Mouse (Mus musculus) large intestine, adult 2 months (tissue): Measurements from ENCODE around the gene Nsun7. TPM values are rescaled to one million over a fixed set of nuclear protein-coding genes. Genes with fewer than 3 reads are reported as not detected.

ENCODE experiments used
- DNase-seq: peaks from one replicate; pipeline ENCODE4 v3.0.0-alpha.2; 2012; ENCODE audit warnings: low read depth, low spot score
- WGBS: fragments of 180-500 bp; shearing (Covaris S2); methylation state at CpG from one replicate; pipeline ENCODE4 v1.1.7; 2018; 5-methylcytosine and 5-hydroxymethylcytosine counted together
- polyA plus RNA-seq: library from polyadenylated mRNA; depleted of rRNA; stranded (reverse); fragments of >200 nt; gene quantifications from 2 replicates; pipeline ENCODE4 v1.2.3, GENCODE M21; 2012; rRNA removed

Gene Nsun7
- polyA plus RNA-seq, 1 experiment: not detected

- 82% methylated on average over 19 of the region's 19 CpGs for WGBS
- DNase-seq: no peak
These were observed 68.4 kb downstream of the Nsun7 start for GRCm38 (mm10) chr5:66327949-66328726.

GRCm38 (mm10) chr5:66328766-66329165 lies 69.1 kb downstream of the Nsun7 start:
- DNase-seq: no peak
- WGBS: 75% methylated on average over 7 of the region's 7 CpGs

DNA sequence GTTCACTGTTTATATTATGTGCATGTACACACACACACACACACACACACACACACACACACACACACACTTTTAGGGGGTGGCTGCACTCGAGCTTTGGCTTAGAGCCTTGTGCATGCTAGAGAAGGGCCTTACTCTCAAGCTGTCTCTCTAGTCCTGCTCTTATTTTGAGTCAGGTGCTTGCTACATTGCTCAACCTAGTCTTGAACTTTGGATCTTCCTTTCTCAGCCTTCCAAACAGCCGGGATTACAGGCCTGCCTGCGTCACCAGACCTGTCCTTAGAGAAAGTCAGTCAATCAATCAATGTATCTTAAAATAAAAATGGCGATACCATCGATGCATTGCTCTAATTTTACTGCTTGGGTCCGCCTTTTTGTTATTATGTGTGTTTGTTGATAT lies 71.1 kb downstream of the Nsun7 start:
- DNase-seq: no peak
- 81% methylated on average over 6 of the region's 6 CpGs for WGBS

- 13% methylated on average over 38 of the region's 38 CpGs for WGBS
- DNase-seq: no peak
These were observed 77.6 kb downstream of the Nsun7 start for GRCm38 (mm10) chr5:66337025-66337968.

- DNase-seq: no peak
- WGBS: 41% methylated on average over 6 of the region's 6 CpGs
These were observed 78.3 kb downstream of the Nsun7 start for GRCm38 (mm10) chr5:66337969-66338345.

GRCm38 (mm10) chr5:66338583-66338982 lies 78.9 kb downstream of the Nsun7 start:
- DNase-seq: no peak
- WGBS: 63% methylated on average over 7 of the region's 7 CpGs

DNA sequence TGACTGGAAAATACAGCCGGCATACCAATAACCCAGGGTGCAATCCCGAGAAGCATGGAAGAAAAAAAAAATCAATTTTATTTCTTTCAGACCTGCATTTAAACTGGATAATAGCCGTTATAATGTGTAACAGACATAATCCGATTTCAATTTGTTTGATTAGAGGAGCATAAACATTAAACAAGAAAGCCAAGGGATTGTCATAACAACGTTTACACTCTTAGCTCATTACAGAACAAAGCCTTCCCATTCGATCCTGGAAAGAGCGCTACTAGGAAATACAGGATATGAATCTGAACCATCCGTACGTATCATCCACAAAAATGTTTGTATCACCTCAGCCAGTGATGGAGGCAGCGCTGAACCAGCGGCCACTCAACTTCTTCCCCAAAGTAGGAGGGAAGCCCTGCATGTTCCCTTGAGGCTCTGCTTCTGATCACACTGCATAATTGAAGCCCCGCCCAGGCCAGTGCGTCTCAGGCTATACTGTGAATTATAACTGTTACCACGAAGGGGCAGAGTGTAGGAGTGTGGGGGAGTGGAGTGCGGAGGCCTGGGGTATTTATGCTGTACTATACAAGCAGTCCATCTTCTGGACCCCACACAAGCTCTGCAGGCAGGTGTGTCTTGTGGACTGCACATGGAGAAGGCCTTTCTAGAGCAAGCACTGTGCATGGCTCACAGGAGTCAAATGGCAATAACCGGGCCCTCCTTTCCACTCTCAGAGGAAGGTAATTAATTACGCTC lies 80.8 kb downstream of the Nsun7 start:
- 68% methylated on average over 17 of the region's 17 CpGs for WGBS
- DNase-seq: no peak

DNA sequence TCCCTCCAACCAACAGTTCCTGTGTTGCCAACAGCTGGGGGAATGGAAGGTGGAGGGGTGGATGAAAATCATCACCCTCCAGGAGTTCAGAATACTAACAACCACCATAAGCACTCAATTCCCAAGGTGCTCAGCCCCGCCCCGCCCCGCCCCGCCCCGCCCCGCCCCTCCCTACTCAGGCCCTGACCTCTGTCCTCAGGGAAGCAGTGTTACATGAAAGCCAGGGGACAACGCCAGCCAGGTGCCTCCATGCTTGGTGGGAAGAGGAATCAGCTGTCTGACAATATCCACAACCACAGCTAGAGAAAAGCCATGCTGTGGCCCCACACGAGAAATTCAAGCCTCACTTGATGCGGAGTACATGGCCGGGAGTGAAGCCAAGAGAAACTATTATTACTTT lies 82.2 kb downstream of the Nsun7 start:
- DNase-seq: no peak
- WGBS: 36% methylated on average over 10 of the region's 10 CpGs

- 78% methylated on average over 9 of the region's 9 CpGs for WGBS
- DNase-seq: no peak
These were observed 82.6 kb downstream of the Nsun7 start for GRCm38 (mm10) chr5:66342285-66342684.

GRCm38 (mm10) chr5:66344182-66344581 lies 84.5 kb downstream of the Nsun7 start:
- no peak for DNase-seq
- 63% methylated on average over 2 of the region's 2 CpGs for WGBS

DNA sequence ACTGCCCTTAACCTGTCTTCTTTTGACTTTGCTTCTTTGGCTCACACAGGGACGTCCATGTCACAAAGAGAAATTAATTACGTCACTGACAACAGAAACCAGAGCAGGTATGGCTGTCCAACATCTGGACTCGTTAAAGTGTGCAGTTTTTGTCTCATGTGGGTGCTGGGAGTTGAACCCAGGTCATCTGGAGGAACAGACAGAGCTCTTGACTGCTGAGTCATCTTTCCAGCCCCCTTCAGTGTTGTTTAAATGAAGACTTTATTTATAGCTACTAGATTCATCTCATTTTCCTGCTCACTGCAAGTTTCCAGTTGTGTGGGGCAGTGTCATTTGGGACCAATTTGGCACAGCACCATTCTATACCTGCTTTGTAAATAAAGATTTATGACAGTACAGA lies 85.4 kb downstream of the Nsun7 start:
- no peak for DNase-seq
- 45% methylated on average over 3 of the region's 3 CpGs for WGBS

DNA sequence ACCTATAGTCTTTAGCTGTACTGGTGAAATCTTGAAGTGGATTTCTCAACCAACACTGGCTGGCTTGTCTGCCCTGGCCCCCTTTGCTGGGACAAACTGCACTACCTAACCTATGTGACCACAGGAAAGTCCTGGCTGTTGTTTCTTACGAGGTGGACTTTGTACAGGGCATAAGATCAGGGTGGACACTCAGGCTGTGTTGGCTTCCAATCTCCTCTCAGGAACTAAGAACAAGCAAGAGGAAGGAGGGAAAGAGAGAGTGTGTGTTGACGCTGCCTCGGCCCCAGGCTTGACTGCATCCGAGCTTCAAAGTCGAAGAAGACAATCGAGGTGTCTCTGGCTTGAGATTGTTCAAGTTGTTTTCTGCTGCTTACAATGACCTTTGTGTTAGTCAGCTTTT lies 87.1 kb downstream of the Nsun7 start:
- no peak for DNase-seq
- WGBS: 85% methylated on average over 6 of the region's 6 CpGs

Other genes with a start within 250 kb of the Nsun7 start
- gene Rbm47, start 86.8 kb upstream of the Nsun7 start, polyA plus RNA-seq: 80.2 and 216 TPM in 2 replicates